Mouse (Mus musculus) C2C12 (cell line): ENCODE results near the gene Serinc5. TPM values are rescaled to one million over a fixed set of nuclear protein-coding genes. Genes with fewer than 3 reads are reported as not detected.
"Not testable (repeated sequence)": the region's sequence is repeated elsewhere in the genome, so short reads cannot be mapped to it uniquely, and the experiment has no call there.

Source experiments
- H3K27me3 ChIP-seq: one replicate; pipeline ENCODE4 v1.6.1; 2011; ENCODE audit not compliant: control insufficient read depth, insufficient read depth, insufficient read length
- H3K36me3 ChIP-seq: one replicate; pipeline ENCODE4 v1.6.1; 2011; ENCODE audit not compliant: control insufficient read depth, insufficient read depth
- H3K4me3 ChIP-seq: one replicate; pipeline ENCODE4 v1.5.1; 2011; ENCODE audit warnings: mild to moderate bottlenecking, control low read depth; ENCODE audit not compliant: poor library complexity, insufficient read depth, severe bottlenecking
- H3K79me2 ChIP-seq: one replicate; pipeline ENCODE4 v1.6.1; 2011; ENCODE audit not compliant: control insufficient read depth, insufficient read depth
- H3K79me3 ChIP-seq: one replicate; pipeline ENCODE4 v1.6.1; 2011; ENCODE audit warnings: low read depth, control low read depth
- H3ac ChIP-seq: one replicate; pipeline ENCODE3; 2011; ENCODE audit warnings: low read depth; ENCODE audit not compliant: control insufficient read depth, insufficient read length
- CEBPB ChIP-seq: IDR thresholded peaks from one replicate; pipeline ENCODE4 v1.6.1; 2011; ENCODE audit warnings: low read depth, mild to moderate bottlenecking, control low read depth, moderate library complexity
- CTCF ChIP-seq: IDR thresholded peaks from one replicate; pipeline ENCODE4 v1.5.1; 2011; ENCODE audit not compliant: control insufficient read depth, insufficient read depth, insufficient read length
- FOSL1 ChIP-seq: IDR thresholded peaks from one replicate; pipeline ENCODE4 v1.8.0; 2011; ENCODE audit warnings: mild to moderate bottlenecking, low read length; ENCODE audit not compliant: poor library complexity, insufficient read depth, severe bottlenecking
- MAX ChIP-seq: IDR thresholded peaks from one replicate; pipeline ENCODE4 v1.6.1; 2011; ENCODE audit warnings: mild to moderate bottlenecking, control low read depth
- MYOD1 ChIP-seq: IDR thresholded peaks from one replicate; pipeline ENCODE4 v1.6.1; 2011; ENCODE audit warnings: low read depth; ENCODE audit not compliant: control insufficient read depth, insufficient read length
- MYOG ChIP-seq: IDR thresholded peaks from one replicate; pipeline ENCODE4 v1.6.1; 2011; ENCODE audit not compliant: control insufficient read depth, insufficient read length; ENCODE audit errors: extremely low read depth
- USF1 ChIP-seq: IDR thresholded peaks from one replicate; pipeline ENCODE4 v1.6.1; 2011; ENCODE audit warnings: low read depth, mild to moderate bottlenecking, control low read depth, moderate library complexity
- polyA plus RNA-seq: library from polyadenylated mRNA; unstranded; fragments of >200 nt; fragmentation: generic; extraction: Trizol; gene quantifications from one replicate; pipeline ENCODE4 v1.2.1, GENCODE M21; 2012; ENCODE audit warnings: missing spikeins

Gene Serinc5
- polyA plus RNA-seq, 1 experiment: 2.8 TPM

- TF ChIP-seq USF1: no peak
- no peak for TF ChIP-seq CTCF
- no peak for TF ChIP-seq CEBPB
- no peak for TF ChIP-seq MAX
- TF ChIP-seq FOSL1: no peak
- TF ChIP-seq MYOD1: no peak
- no peak for TF ChIP-seq MYOG
- Histone ChIP-seq H3K79me2 (no peaks in the 10 kb centered on the region), H3K36me3 (no peaks in the 10 kb centered on the region), H3K27me3 (no peaks in the 10 kb centered on the region), H3K4me3 (no peak overlapping the region), H3K79me3 (no peaks in the 10 kb centered on the region), H3ac (no peak overlapping the region)
Measured at GRCm38 (mm10) chr13:92683464-92683863, 72.6 kb downstream of the Serinc5 start.

GRCm38 (mm10) chr13:92684310-92684709 is 73.4 kb downstream of the Serinc5 start:
- H3K27me3 ChIP-seq: no peaks in the 10 kb centered on the region
- H3ac ChIP-seq: no peak overlapping the region
- H3K79me2 ChIP-seq: no peaks in the 10 kb centered on the region
- H3K4me3 ChIP-seq: no peak overlapping the region
- no peaks in the 10 kb centered on the region for H3K79me3 ChIP-seq
- no peaks in the 10 kb centered on the region for H3K36me3 ChIP-seq
- TF ChIP-seq USF1 (no peak), MAX (no peak), MYOG (no peak), CEBPB (no peak), CTCF (no peak), FOSL1 (no peak), MYOD1 (no peak)

GRCm38 (mm10) chr13:92685273-92685672 is 74.4 kb downstream of the Serinc5 start:
- Histone ChIP-seq H3ac (no peak overlapping the region), H3K79me3 (no peaks in the 10 kb centered on the region)
- TF ChIP-seq MYOD1: no peak
- no peak for TF ChIP-seq MYOG
- TF ChIP-seq CTCF: no peak
- TF ChIP-seq CEBPB: no peak
- no peak for TF ChIP-seq FOSL1
- TF ChIP-seq MAX: no peak
- no peak for TF ChIP-seq USF1

GRCm38 (mm10) chr13:92687151-92687550 is 76.3 kb downstream of the Serinc5 start:
- not testable (repeated sequence) for H3K27me3 ChIP-seq, H3ac ChIP-seq, H3K79me3 ChIP-seq, H3K36me3 ChIP-seq, H3K4me3 ChIP-seq, H3K79me2 ChIP-seq

More at GRCm38 (mm10) chr13:92685273-92685672, 74.4 kb downstream of the Serinc5 start:
- no peaks in the 10 kb centered on the region for H3K36me3 ChIP-seq
- H3K79me2 ChIP-seq: no peaks in the 10 kb centered on the region
- H3K4me3 ChIP-seq: no peak overlapping the region
- no peaks in the 10 kb centered on the region for H3K27me3 ChIP-seq

GRCm38 (mm10) chr13:92689061-92689460 is 78.2 kb downstream of the Serinc5 start:
- Histone ChIP-seq H3ac (no peak overlapping the region), H3K79me3 (no peaks in the 10 kb centered on the region), H3K4me3 (no peak overlapping the region), H3K36me3 (no peaks in the 10 kb centered on the region), H3K79me2 (no peaks in the 10 kb centered on the region), H3K27me3 (no peaks in the 10 kb centered on the region)
- TF ChIP-seq CTCF (no peak), USF1 (no peak), FOSL1 (no peak), CEBPB (no peak), MYOD1 (no peak), MYOG (no peak), MAX (no peak)

- no peak overlapping the region for H3ac ChIP-seq
- no peaks in the 10 kb centered on the region for H3K36me3 ChIP-seq
- H3K79me2 ChIP-seq: no peaks in the 10 kb centered on the region
- H3K79me3 ChIP-seq: no peaks in the 10 kb centered on the region
- no peak overlapping the region for H3K4me3 ChIP-seq
- H3K27me3 ChIP-seq: no peaks in the 10 kb centered on the region
- TF ChIP-seq CTCF: no peak
- no peak for TF ChIP-seq USF1
- no peak for TF ChIP-seq FOSL1
- no peak for TF ChIP-seq MYOD1
- TF ChIP-seq CEBPB: no peak
- no peak for TF ChIP-seq MAX
- TF ChIP-seq MYOG: no peak
Measured at GRCm38 (mm10) chr13:92693866-92694550, 83.1 kb downstream of the Serinc5 start.
